In the genomic region with DNA sequence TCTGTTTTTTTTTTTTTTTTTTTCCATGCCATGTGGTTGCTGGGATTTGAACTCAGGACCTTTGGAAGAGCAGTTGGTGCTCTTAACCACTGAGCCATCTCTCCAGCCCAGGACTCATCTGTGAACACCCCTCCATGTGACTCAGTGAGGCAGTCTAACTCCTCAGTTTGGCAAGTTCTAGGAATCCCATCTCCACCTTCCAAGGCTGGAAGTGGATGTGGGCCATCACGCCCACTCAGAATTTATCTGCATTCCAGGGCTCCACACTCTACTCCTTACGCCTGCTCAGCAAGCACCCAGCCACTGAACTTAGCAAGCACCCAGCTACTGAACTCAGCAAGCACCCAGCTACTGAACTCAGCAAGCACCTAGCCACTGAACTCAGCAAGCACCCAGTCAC, we compare ENCODE assay signal across 17 mouse cellular contexts.
"Had no signal": no experiment of that assay in that cellular context is flagged by ENCODE, and none has a peak within 500 bp of the region (broad histone marks: within the 10 kb centered on the region; RNA-seq: fewer than 3 reads in every experiment).

No protein-coding gene starts in this region.

- ATAC-seq: liver, embryonic 12.5 days; liver, postnatal 0 days; lung, postnatal 0 days; midbrain, embryonic 13.5 days; midbrain, embryonic 15.5 days; midbrain, embryonic 16.5 days had no signal

- DNase-seq: left cerebral cortex, postnatal 4 days; liver; liver, embryonic 13.5 days; liver, postnatal 0 days; lung, adult 18-20 months; lung, adult 2 months; lung, embryonic 14.5 days; lung, postnatal 10 days; lung, postnatal 14 days; lung, postnatal 36 days; lung, postnatal 4 days; midbrain, embryonic 14.5 days had no signal
